In the genomic region with DNA sequence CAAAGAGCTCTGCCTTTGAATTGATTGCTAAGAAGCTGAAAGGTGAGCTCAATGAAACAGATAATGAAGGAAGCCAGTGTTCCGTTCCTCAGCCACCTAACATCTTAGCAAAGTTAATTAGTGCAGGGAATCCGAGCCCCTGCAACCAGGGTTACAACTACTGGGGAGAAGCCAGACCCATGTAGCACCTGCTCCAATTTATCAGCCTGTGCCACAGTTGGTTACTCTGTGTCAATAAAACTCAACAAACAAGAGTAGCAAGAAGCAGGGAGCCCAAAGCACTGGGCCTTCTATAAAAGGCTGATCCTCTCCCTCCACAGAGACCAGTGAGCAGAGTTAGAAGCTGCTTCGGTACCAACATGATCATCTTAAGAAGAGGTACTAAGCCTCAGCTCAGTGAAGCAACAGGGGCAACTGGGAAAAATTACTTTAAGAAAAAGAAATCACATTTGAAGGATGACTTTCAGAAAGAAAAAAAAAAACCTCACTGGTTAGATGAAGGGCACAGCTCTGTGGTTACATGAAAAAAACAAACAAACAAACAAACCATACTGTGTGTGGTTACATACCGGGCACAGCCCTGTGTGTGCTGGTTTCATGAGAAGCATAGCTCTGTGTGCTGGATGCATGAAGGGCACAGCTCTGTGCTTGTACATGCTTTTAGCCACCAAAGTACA, we compare ENCODE assay signal across 12 mouse cellular contexts. TPM values are rescaled to one million over a fixed set of nuclear protein-coding genes. Genes with fewer than 3 reads are reported as not detected.
DNase-seq lines count a peak whose midpoint lies in the region; ATAC-seq and TF ChIP-seq lines count a peak whose summit lies in the region.
"Had no signal": no experiment of that assay in that cellular context is flagged by ENCODE, and none has a peak within 500 bp of the region (broad histone marks: within the 10 kb centered on the region; RNA-seq: fewer than 3 reads in every experiment).

No protein-coding gene starts in this region.

- H3K27ac ChIP-seq in heart, embryonic 12.5 days (ENCODE audit: poor library complexity, severe bottlenecking), result peak overlapping the region; percentile 71; the same call in 1 of the 2 replicates
- peak overlapping the region; percentile 8 for H3K27ac ChIP-seq in kidney, postnatal 0 days
- H3K27ac ChIP-seq in embryonic facial prominence, embryonic 14.5 days (replicated peaks; ENCODE audit: low read depth, low read length), result peak overlapping the region; percentile 29; the same call in 1 of the 2 replicates
- H3K27ac ChIP-seq in limb, embryonic 15.5 days, result peak overlapping the region; percentile 44; the same call in 1 of the 2 replicates
- H3K27ac ChIP-seq: liver, embryonic 15.5 days had no signal

- ATAC-seq in heart, embryonic 12.5 days (ENCODE audit: insufficient number of reproducible peaks, low FRiP score), result no peak
- ATAC-seq in kidney, postnatal 0 days (replicated peaks; ENCODE audit: low FRiP score, low read depth), result peak; percentile 76
- ATAC-seq in embryonic facial prominence, embryonic 14.5 days (ENCODE audit: low read depth), result peak; percentile 61; the same call in 1 of the 2 replicates
- ATAC-seq in limb, embryonic 15.5 days (ENCODE audit: insufficient number of reproducible peaks, low FRiP score, low TSS enrichment, low read depth), result no peak
- ATAC-seq: Patski had no signal

- H3K4me1 ChIP-seq in heart, embryonic 12.5 days (replicated peaks), result peaks cover 17% of the 10 kb centered on the region
- peaks cover 3% of the 10 kb centered on the region; the same call in 1 of the 2 replicates for H3K4me1 ChIP-seq in kidney, postnatal 0 days (replicated peaks; ENCODE audit: insufficient read depth, low read length)
- peaks cover 17% of the 10 kb centered on the region for H3K4me1 ChIP-seq in embryonic facial prominence, embryonic 14.5 days (ENCODE audit: control insufficient read depth, insufficient read depth, low read length)
- peaks cover 21% of the 10 kb centered on the region for H3K4me1 ChIP-seq in limb, embryonic 15.5 days
- H3K4me1 ChIP-seq: liver, embryonic 15.5 days had no signal

- TF ChIP-seq CTCF in kidney, postnatal 0 days (IDR thresholded peaks at IDR 0.05; ENCODE audit: low read depth), result no peak

- 53% methylated on average over 4 of the region's 4 CpGs for WGBS in heart, embryonic 12.5 days
- 47% methylated on average over 4 of the region's 4 CpGs for WGBS in kidney, postnatal 0 days
- 43% methylated on average over 4 of the region's 4 CpGs for WGBS in embryonic facial prominence, embryonic 14.5 days
- WGBS in limb, embryonic 15.5 days, result 53% methylated on average over 4 of the region's 4 CpGs

- H3K9me3 ChIP-seq in heart, embryonic 12.5 days (replicated peaks), result no peaks in the 10 kb centered on the region
- H3K9me3 ChIP-seq in kidney, postnatal 0 days (replicated peaks; ENCODE audit: low read length), result no peaks in the 10 kb centered on the region
- H3K9me3 ChIP-seq in embryonic facial prominence, embryonic 14.5 days (ENCODE audit: control insufficient read depth, low read length), result no peaks in the 10 kb centered on the region
- H3K9me3 ChIP-seq in limb, embryonic 15.5 days, result no peaks in the 10 kb centered on the region
- H3K9me3 ChIP-seq: liver, embryonic 15.5 days had no signal

- H3K4me2 ChIP-seq in heart, embryonic 12.5 days, result no peak overlapping the region
- no peak overlapping the region for H3K4me2 ChIP-seq in kidney, postnatal 0 days (ENCODE audit: low read length)
- H3K4me2 ChIP-seq in embryonic facial prominence, embryonic 14.5 days (ENCODE audit: low read depth, low read length), result no peak overlapping the region
- no peak overlapping the region for H3K4me2 ChIP-seq in limb, embryonic 15.5 days
- H3K4me2 ChIP-seq: liver, embryonic 15.5 days had no signal

- no peaks in the 10 kb centered on the region for H3K27me3 ChIP-seq in heart, embryonic 12.5 days (replicated peaks)
- H3K27me3 ChIP-seq in kidney, postnatal 0 days (ENCODE audit: insufficient read depth, low read length), result no peaks in the 10 kb centered on the region
- H3K27me3 ChIP-seq in embryonic facial prominence, embryonic 14.5 days (replicated peaks; ENCODE audit: control insufficient read depth, insufficient read depth, low read length), result no peaks in the 10 kb centered on the region
- no peaks in the 10 kb centered on the region for H3K27me3 ChIP-seq in limb, embryonic 15.5 days
- H3K27me3 ChIP-seq: liver, embryonic 15.5 days; Patski had no signal

- DNase-seq in heart, adult 18-20 months, result no peak
- DNase-seq in kidney, postnatal 0 days (ENCODE audit: low spot score), result no peak
- no peak for DNase-seq in kidney, postnatal 4 days
- DNase-seq in embryonic facial prominence, embryonic 14.5 days (ENCODE audit: low spot score), result peak; percentile 62
- no peak for DNase-seq in spleen, postnatal 10 days (ENCODE audit: low spot score in 2 of 2)
- no peak for DNase-seq in frontal cortex, postnatal 14 days (ENCODE audit: low spot score in 2 of 2)
- DNase-seq: cerebellum, adult 2 months; kidney, adult 2 months had no signal

- no peak overlapping the region for H3K4me3 ChIP-seq in heart, embryonic 12.5 days
- no peak overlapping the region for H3K4me3 ChIP-seq in kidney, postnatal 0 days (replicated peaks; ENCODE audit: low read depth, low read length)
- H3K4me3 ChIP-seq in embryonic facial prominence, embryonic 14.5 days (ENCODE audit: low read depth, low read length), result no peak overlapping the region
- H3K4me3 ChIP-seq in limb, embryonic 15.5 days, result no peak overlapping the region
- H3K4me3 ChIP-seq: liver, embryonic 15.5 days had no signal

- no peak overlapping the region for H3K9ac ChIP-seq in heart, embryonic 12.5 days
- no peak overlapping the region for H3K9ac ChIP-seq in kidney, postnatal 0 days (ENCODE audit: low read depth, low read length)
- H3K9ac ChIP-seq in embryonic facial prominence, embryonic 14.5 days (ENCODE audit: low read depth, low read length), result peak overlapping the region; percentile 30; the same call in 1 of the 2 replicates
- H3K9ac ChIP-seq in limb, embryonic 15.5 days, result no peak overlapping the region
- H3K9ac ChIP-seq: liver, embryonic 15.5 days had no signal

- H3K36me3 ChIP-seq in heart, embryonic 12.5 days, result no peaks in the 10 kb centered on the region
- H3K36me3 ChIP-seq in kidney, postnatal 0 days (ENCODE audit: insufficient read depth, low read length), result no peaks in the 10 kb centered on the region
- 0 out of 2 replicates have a peak, but pooled peaks cover 5% of the 10 kb centered on the region for H3K36me3 ChIP-seq in embryonic facial prominence, embryonic 14.5 days (ENCODE audit: control insufficient read depth, insufficient read depth, low read length)
- H3K36me3 ChIP-seq in limb, embryonic 15.5 days, result no peaks in the 10 kb centered on the region
- H3K36me3 ChIP-seq: liver, embryonic 15.5 days had no signal

RNA-seq across cellular contexts. Expression of gene Lrrc28, which starts 36.6 kb away (rescaled TPM):
- 10.3 and 14.9 TPM in 2 replicates for polyA plus RNA-seq in heart, embryonic 12.5 days (2016; fragmentation: Nextera tagmentation; extraction: Ambion mirVana)
- total RNA-seq in heart, adult 18-20 months (2021), result 10 to 100 TPM; 12.8 to 13.9 TPM
- 19.6 and 20.9 TPM in 2 replicates for polyA plus RNA-seq in kidney, postnatal 0 days (2015; fragmentation: Nextera tagmentation; extraction: Ambion mirVana)
- polyA plus RNA-seq in embryonic facial prominence, embryonic 14.5 days (2014; fragmentation: Nextera tagmentation; extraction: Ambion mirVana), result 18.8 and 19.8 TPM in 2 replicates
- 24.1 and 24.5 TPM in 2 replicates for polyA plus RNA-seq in limb, embryonic 15.5 days (2015; fragmentation: Nextera tagmentation; extraction: Ambion mirVana)

RNA-seq across cellular contexts. Expression of gene Ttc23, which starts 38.7 kb away (rescaled TPM):
- 19.2 and 20.6 TPM in 2 replicates for polyA plus RNA-seq in heart, embryonic 12.5 days (2016; fragmentation: Nextera tagmentation; extraction: Ambion mirVana)
- total RNA-seq in heart, adult 18-20 months (2021), result 10 to 100 TPM; 16.7 to 18.2 TPM
- polyA plus RNA-seq in kidney, postnatal 0 days (2015; fragmentation: Nextera tagmentation; extraction: Ambion mirVana), result 25.5 and 25.6 TPM in 2 replicates
- 28.1 and 35.0 TPM in 2 replicates for polyA plus RNA-seq in embryonic facial prominence, embryonic 14.5 days (2014; fragmentation: Nextera tagmentation; extraction: Ambion mirVana)
- polyA plus RNA-seq in limb, embryonic 15.5 days (2015; fragmentation: Nextera tagmentation; extraction: Ambion mirVana), result 32.5 and 34.1 TPM in 2 replicates

Comparison
In these comparisons a context has a peak if more than half of its experiments do, and no peak if none do; other contexts are left out.
1. ATAC-seq: peak in kidney, postnatal 0 days (single experiment) and embryonic facial prominence, embryonic 14.5 days (single experiment); none in heart, embryonic 12.5 days (single experiment) and limb, embryonic 15.5 days (single experiment).
2. H3K27ac ChIP-seq: peak in every context shown above with its lines; median percentile 71 in heart, embryonic 12.5 days; 44 in limb, embryonic 15.5 days; 29 in embryonic facial prominence, embryonic 14.5 days; 8 in kidney, postnatal 0 days.